Mouse (Mus musculus) forebrain, embryonic 11.5 days (tissue): ENCODE data around the gene Hes6. TPM values are rescaled to one million over a fixed set of nuclear protein-coding genes. Genes with fewer than 3 reads are reported as not detected.

Experiments
- ATAC-seq: fragments of 200-750 bp; cut with Nextera tagmentation; replicated peaks from 2 replicates; pipeline ENCODE4 v1.8.0; 2017; ENCODE audit warnings: moderate TSS enrichment; ENCODE audit not compliant: low FRiP score
- DNase-seq: peaks from one replicate; pipeline ENCODE4 v3.0.0-alpha.2; 2017; ENCODE audit warnings: low spot score
- H3K27ac ChIP-seq: fragments of 300-500 bp; sonication (generic); 2 replicates; pipeline ENCODE4 v1.5.1; 2014; ENCODE audit warnings: low read depth, low read length
- H3K27me3 ChIP-seq: fragments of 300-500 bp; sonication (generic); 2 replicates; pipeline ENCODE4 v1.6.1; 2014; ENCODE audit warnings: mild to moderate bottlenecking, low read length, mixed read lengths; ENCODE audit not compliant: control insufficient read depth, insufficient read depth
- H3K36me3 ChIP-seq: fragments of 300-500 bp; sonication (generic); 2 replicates; pipeline ENCODE4 v1.6.1; 2014; ENCODE audit warnings: mild to moderate bottlenecking, low read length, moderate library complexity, mixed read lengths; ENCODE audit not compliant: control insufficient read depth, insufficient read depth
- H3K4me1 ChIP-seq: fragments of 300-500 bp; sonication (generic); replicated peaks from 2 replicates; pipeline ENCODE4 v1.6.1; 2014; ENCODE audit warnings: low read length, mixed read lengths; ENCODE audit not compliant: control insufficient read depth, insufficient read depth
- H3K4me2 ChIP-seq: fragments of 300-500 bp; sonication (generic); 2 replicates; pipeline ENCODE4 v1.6.1; 2014; ENCODE audit warnings: low read depth, mild to moderate bottlenecking, low read length, moderate library complexity, mixed read lengths; ENCODE audit not compliant: severe bottlenecking
- H3K4me3 ChIP-seq: fragments of 300-500 bp; sonication (generic); 2 replicates; pipeline ENCODE4 v1.5.1; 2014; ENCODE audit warnings: low read depth, low read length
- H3K9ac ChIP-seq: fragments of 300-500 bp; sonication (generic); 2 replicates; pipeline ENCODE4 v1.6.1; 2014; ENCODE audit warnings: low read length
- H3K9me3 ChIP-seq: fragments of 300-500 bp; sonication (generic); 2 replicates; pipeline ENCODE4 v1.6.1; 2016; ENCODE audit warnings: low read length, mixed read lengths; ENCODE audit not compliant: control insufficient read depth
- WGBS: fragments of 180-500 bp; shearing (Covaris S2); extraction: QIAGEN DNeasy Blood & Tissue Kit; methylation state at CpG from one replicate; pipeline ENCODE4 v1.1.7; 2014; 5-methylcytosine and 5-hydroxymethylcytosine counted together
- polyA plus RNA-seq: library from polyadenylated mRNA; unstranded; fragments of >200 nt; fragmentation: Nextera tagmentation; extraction: Ambion mirVana; gene quantifications from 2 replicates; pipeline ENCODE4 v1.2.1, GENCODE M21; 2014

Hes6 gene
- polyA plus RNA-seq, 1 experiment from 2014 or later, result 258 TPM

- H3K4me3 ChIP-seq, result no peak overlapping the region
- H3K4me2 ChIP-seq, result no peak overlapping the region
- no peaks in the 10 kb centered on the region for H3K36me3 ChIP-seq
- H3K27ac ChIP-seq, result no peak overlapping the region
- H3K9me3 ChIP-seq, result no peaks in the 10 kb centered on the region
- DNase-seq (no peak), ATAC-seq (no peak)
- no peak overlapping the region for H3K9ac ChIP-seq
- 39% methylated on average over 1 of the region's 1 CpGs for WGBS
- H3K4me1 ChIP-seq, result no peaks in the 10 kb centered on the region
- H3K27me3 ChIP-seq, result no peaks in the 10 kb centered on the region; the same call in 1 of the 2 replicates
Measured at GRCm38 (mm10) chr1:91404976-91405375, 8.9 kb downstream of the Hes6 start.

DNA sequence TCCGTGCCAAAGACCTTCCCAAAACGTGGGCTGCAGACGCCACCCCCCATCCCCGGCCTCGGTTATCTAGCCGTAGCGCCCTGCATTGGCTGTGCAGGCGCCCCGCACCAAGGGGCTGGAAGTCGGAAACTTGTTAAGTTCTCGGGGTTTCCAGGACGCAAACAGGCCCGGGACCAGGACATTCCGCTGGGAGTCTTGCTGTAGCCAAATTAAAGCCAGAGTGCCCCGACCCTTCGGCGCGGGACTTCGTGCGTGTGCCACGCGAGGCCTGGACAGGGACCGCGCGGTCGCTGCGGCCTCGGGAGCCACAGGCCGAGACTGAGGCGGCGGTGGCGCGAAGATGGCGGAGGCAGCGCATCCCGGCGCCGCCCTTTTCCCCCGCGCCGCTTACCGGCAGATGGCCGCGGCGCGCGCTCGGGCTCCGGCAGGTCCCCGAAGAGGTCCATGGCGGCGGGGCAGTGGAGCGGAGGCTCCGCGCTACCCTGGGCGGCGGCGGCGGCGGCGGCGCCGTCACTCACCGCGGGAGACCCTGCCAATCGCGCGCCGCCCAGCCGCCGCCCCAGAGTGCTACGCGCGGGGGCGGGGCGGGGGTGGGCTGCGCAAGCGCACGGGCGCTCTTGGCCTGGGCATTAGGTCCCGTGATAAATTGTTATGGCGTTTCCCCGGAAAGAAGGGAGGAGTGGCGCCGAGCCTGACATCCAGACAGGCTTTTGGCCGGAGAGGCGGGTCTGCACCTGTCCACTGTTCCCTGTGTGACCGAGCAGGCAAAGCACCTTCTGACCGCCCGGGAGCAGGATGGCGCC is 15.4 kb downstream of the Hes6 start, which contains the start of gene Ilkap:
Gene Ilkap (minus strand): TSS at position 556 of the 803 bp plus-strand sequence.
- peak within 1 kb of the TSS; percentile 89 for H3K4me2 ChIP-seq
- H3K4me3 ChIP-seq, result peak within 1 kb of the TSS; percentile 86
- H3K9me3 ChIP-seq, result no peaks in the 10 kb centered on the region
- no peaks in the 10 kb centered on the region for H3K36me3 ChIP-seq
- DNase-seq (peak; percentile 92), ATAC-seq (peak; percentile 96)
- H3K9ac ChIP-seq, result peak within 1 kb of the TSS; percentile 94
- no peaks in the 10 kb centered on the region for H3K27me3 ChIP-seq
- peak within 1 kb of the TSS; percentile 71 for H3K27ac ChIP-seq
- under 1% methylated on average over 57 of the region's 91 CpGs for WGBS
- H3K4me1 ChIP-seq, result peaks cover 4% of the 10 kb centered on the region

- no peak for DNase-seq
- H3K4me3 ChIP-seq, result peak overlapping the region; percentile 86
- H3K4me1 ChIP-seq, result peaks cover 4% of the 10 kb centered on the region
- peak overlapping the region; percentile 89 for H3K4me2 ChIP-seq
- H3K9ac ChIP-seq, result peak overlapping the region; percentile 94
- no peaks in the 10 kb centered on the region for H3K27me3 ChIP-seq
- no peaks in the 10 kb centered on the region for H3K36me3 ChIP-seq
- ATAC-seq, result no peak
- WGBS, result 2% methylated on average over 12 of the region's 12 CpGs
- peak overlapping the region; percentile 71 for H3K27ac ChIP-seq
- H3K9me3 ChIP-seq, result no peaks in the 10 kb centered on the region
Measured at GRCm38 (mm10) chr1:91397927-91398259, 15.9 kb downstream of the Hes6 start.

GRCm38 (mm10) chr1:91390369-91390768 is 23.5 kb downstream of the Hes6 start:
- Histone ChIP-seq H3K36me3 (peaks cover 9% of the 10 kb centered on the region; the same call in 1 of the 2 replicates), H3K4me3 (no peak overlapping the region), H3K9me3 (no peaks in the 10 kb centered on the region), H3K4me1 (no peaks in the 10 kb centered on the region), H3K27me3 (no peaks in the 10 kb centered on the region), H3K4me2 (no peak overlapping the region), H3K9ac (no peak overlapping the region), H3K27ac (no peak overlapping the region)
- WGBS, result 94% methylated on average over 5 of the region's 5 CpGs
- no peak for ATAC-seq
- DNase-seq, result no peak

- H3K4me1 ChIP-seq, result no peaks in the 10 kb centered on the region
- H3K9me3 ChIP-seq, result no peaks in the 10 kb centered on the region
- H3K27me3 ChIP-seq, result no peaks in the 10 kb centered on the region
- DNase-seq (no peak), ATAC-seq (no peak)
- H3K9ac ChIP-seq, result no peak overlapping the region
- no peak overlapping the region for H3K4me3 ChIP-seq
- H3K4me2 ChIP-seq, result no peak overlapping the region
- WGBS, result 96% methylated on average over 4 of the region's 4 CpGs
- no peak overlapping the region for H3K27ac ChIP-seq
- H3K36me3 ChIP-seq, result peaks cover 29% of the 10 kb centered on the region
Measured at GRCm38 (mm10) chr1:91381091-91381471, 32.8 kb downstream of the Hes6 start.

DNA sequence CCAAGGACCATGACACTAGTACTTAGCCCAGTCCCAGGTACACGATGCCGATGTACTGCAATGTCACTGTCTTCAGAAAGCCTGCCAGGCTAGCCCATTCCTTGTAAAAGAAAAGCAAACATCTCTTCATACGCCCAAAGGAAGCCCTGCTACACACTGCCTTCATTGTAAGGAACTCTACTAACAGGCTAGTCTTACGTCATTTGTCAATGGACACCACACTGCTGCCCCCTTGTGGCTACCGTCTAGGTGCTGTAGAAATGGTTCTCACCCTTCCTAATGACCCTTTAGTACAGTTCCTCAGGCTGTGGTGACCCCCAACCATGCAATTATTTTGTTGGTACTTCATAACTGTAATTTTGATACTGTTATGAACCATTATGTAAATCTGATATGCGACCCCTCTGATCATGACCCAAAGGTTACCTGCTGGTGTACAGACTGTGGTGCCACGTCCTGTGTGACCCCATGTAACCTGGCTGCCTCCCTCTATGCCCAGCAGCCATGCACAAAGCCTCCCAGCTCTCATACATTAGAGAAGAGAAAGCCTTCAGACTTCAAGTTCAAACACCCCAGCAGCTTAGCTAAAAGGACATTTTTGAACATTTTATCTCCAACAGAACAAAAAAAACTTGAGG is 33.3 kb downstream of the Hes6 start:
- Histone ChIP-seq H3K9ac (no peak overlapping the region), H3K4me1 (no peaks in the 10 kb centered on the region), H3K4me3 (no peak overlapping the region), H3K4me2 (no peak overlapping the region), H3K9me3 (no peaks in the 10 kb centered on the region), H3K27me3 (no peaks in the 10 kb centered on the region), H3K27ac (no peak overlapping the region), H3K36me3 (peaks cover 33% of the 10 kb centered on the region)
- peak; percentile 86 for DNase-seq
- WGBS, result 60% methylated on average over 7 of the region's 7 CpGs
- ATAC-seq, result peak; percentile 67

GRCm38 (mm10) chr1:91373414-91373835 is 40.4 kb downstream of the Hes6 start:
- no peak for DNase-seq
- Histone ChIP-seq H3K9ac (no peak overlapping the region), H3K36me3 (peaks cover 31% of the 10 kb centered on the region), H3K4me3 (no peak overlapping the region), H3K27ac (no peak overlapping the region), H3K9me3 (no peaks in the 10 kb centered on the region), H3K27me3 (no peaks in the 10 kb centered on the region), H3K4me2 (no peak overlapping the region), H3K4me1 (no peaks in the 10 kb centered on the region)
- 93% methylated on average over 6 of the region's 6 CpGs for WGBS
- ATAC-seq, result no peak

GRCm38 (mm10) chr1:91370055-91370454 is 43.8 kb downstream of the Hes6 start:
- H3K27ac ChIP-seq, result no peak overlapping the region
- no peaks in the 10 kb centered on the region for H3K9me3 ChIP-seq
- H3K4me1 ChIP-seq, result peaks cover 3% of the 10 kb centered on the region; the same call in 1 of the 2 replicates
- peaks cover 15% of the 10 kb centered on the region for H3K36me3 ChIP-seq
- no peak overlapping the region for H3K4me3 ChIP-seq
- peaks cover 9% of the 10 kb centered on the region for H3K27me3 ChIP-seq
- 90% methylated on average over 23 of the region's 23 CpGs for WGBS
- H3K9ac ChIP-seq, result no peak overlapping the region
- no peak for DNase-seq
- ATAC-seq, result no peak
- H3K4me2 ChIP-seq, result no peak overlapping the region
